Mouse (Mus musculus) embryonic fibroblast, embryonic 13.5 days (primary cell): ENCODE data around the gene Slc8a1. TPM values are rescaled to one million over a fixed set of nuclear protein-coding genes. Genes with fewer than 3 reads are reported as not detected.

Source experiments
- H3K27ac ChIP-seq: 2 replicates; pipeline ENCODE4 v1.5.1; 2012; ENCODE audit warnings: low read length, control low read depth, inconsistent platforms; ENCODE audit not compliant: insufficient read depth
- H3K4me1 ChIP-seq: 2 replicates; pipeline ENCODE4 v1.6.1; 2011; ENCODE audit warnings: low read length; ENCODE audit not compliant: control insufficient read depth, insufficient read depth
- H3K4me3 ChIP-seq: 2 replicates; pipeline ENCODE4 v1.5.1; 2011; ENCODE audit warnings: mild to moderate bottlenecking, control low read depth, low read length; ENCODE audit not compliant: insufficient read depth
- CTCF ChIP-seq: IDR thresholded peaks from 2 replicates; pipeline ENCODE4 v1.5.1; 2011; ENCODE audit warnings: mild to moderate bottlenecking, control low read depth, low read length, moderate library complexity, borderline replicate concordance; ENCODE audit not compliant: insufficient read depth
- POLR2A ChIP-seq: IDR thresholded peaks from 2 replicates; pipeline ENCODE4 v1.6.1; 2011; ENCODE audit warnings: low read depth, mild to moderate bottlenecking, control low read depth, low read length, moderate library complexity
- polyA plus RNA-seq: library from polyadenylated mRNA; stranded (reverse); fragments of >200 nt; gene quantifications from 2 replicates; pipeline ENCODE4 v1.2.4, GENCODE M21; 2011; ENCODE audit warnings: low read depth; ENCODE audit not compliant: missing spikeins, insufficient read length

The Slc8a1 gene
- polyA plus RNA-seq, 1 experiment, result 22.9 TPM

DNA sequence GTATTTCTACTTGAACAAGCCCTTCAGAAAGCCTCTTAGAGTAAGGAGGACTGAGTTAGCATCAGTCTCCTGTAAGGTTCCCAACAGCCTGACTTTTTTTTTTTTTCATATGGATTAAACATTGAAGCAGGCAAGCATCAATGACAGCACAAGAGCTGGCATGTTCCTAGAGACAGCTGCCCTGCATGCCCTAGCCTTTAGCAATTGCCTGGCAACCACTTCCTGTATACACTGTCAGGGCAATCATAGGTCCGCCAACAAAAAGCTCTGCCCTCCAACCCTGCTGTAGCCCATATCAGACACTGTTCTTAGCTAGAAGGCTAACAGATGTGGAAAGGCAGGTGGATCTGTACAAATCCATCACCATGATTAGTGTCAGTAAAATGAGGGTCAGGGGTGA is 85.2 kb downstream of the Slc8a1 start:
- no peak overlapping the region for H3K27ac ChIP-seq
- H3K4me3 ChIP-seq, result no peak overlapping the region
- no peaks in the 10 kb centered on the region for H3K4me1 ChIP-seq
- TF ChIP-seq POLR2A (no peak), CTCF (no peak)

DNA sequence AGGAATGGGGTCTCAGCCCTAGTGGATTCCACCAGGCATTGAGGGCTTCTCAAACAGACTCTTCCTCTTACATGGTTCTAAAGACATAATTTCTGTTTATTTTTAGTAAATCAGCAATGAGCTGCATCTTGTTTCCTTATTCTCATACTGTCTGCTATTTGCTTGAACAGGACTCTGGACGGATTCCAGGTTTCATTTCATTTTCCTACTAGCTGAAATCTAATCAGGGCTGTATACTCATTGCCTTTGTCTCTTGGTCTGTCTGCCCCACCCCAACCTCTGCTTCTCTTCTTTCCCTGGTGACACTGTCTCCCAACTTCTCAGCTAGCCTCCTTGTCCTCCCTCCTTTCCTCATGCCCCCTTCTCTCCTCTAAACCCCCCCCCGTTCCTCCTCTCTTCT is 101.4 kb downstream of the Slc8a1 start:
- H3K27ac ChIP-seq, result no peak overlapping the region
- H3K4me1 ChIP-seq, result no peaks in the 10 kb centered on the region
- TF ChIP-seq CTCF (no peak), POLR2A (no peak)
- H3K4me3 ChIP-seq, result no peak overlapping the region

GRCm38 (mm10) chr17:81630471-81630870 is 107.7 kb downstream of the Slc8a1 start:
- Histone ChIP-seq H3K4me1 (no peaks in the 10 kb centered on the region), H3K4me3 (no peak overlapping the region), H3K27ac (no peak overlapping the region)
- TF ChIP-seq POLR2A (no peak), CTCF (no peak)

- TF ChIP-seq CTCF, result no peak
- TF ChIP-seq POLR2A, result no peak
- no peak overlapping the region for H3K4me3 ChIP-seq
- H3K27ac ChIP-seq, result no peak overlapping the region
- peaks cover 3% of the 10 kb centered on the region; the same call in 1 of the 2 replicates for H3K4me1 ChIP-seq
Measured at GRCm38 (mm10) chr17:81621188-81621644, 117.0 kb downstream of the Slc8a1 start.

GRCm38 (mm10) chr17:81618461-81618860 is 119.7 kb downstream of the Slc8a1 start:
- no peak for TF ChIP-seq POLR2A
- Histone ChIP-seq H3K4me1 (peaks cover 3% of the 10 kb centered on the region; the same call in 1 of the 2 replicates), H3K4me3 (no peak overlapping the region), H3K27ac (no peak overlapping the region)

GRCm38 (mm10) chr17:81616326-81616725 is 121.9 kb downstream of the Slc8a1 start:
- Histone ChIP-seq H3K4me1 (peaks cover 3% of the 10 kb centered on the region; the same call in 1 of the 2 replicates), H3K27ac (no peak overlapping the region), H3K4me3 (no peak overlapping the region)
- TF ChIP-seq POLR2A, result no peak
- no peak for TF ChIP-seq CTCF

- Histone ChIP-seq H3K27ac (no peak overlapping the region), H3K4me1 (peaks cover 3% of the 10 kb centered on the region; the same call in 1 of the 2 replicates), H3K4me3 (no peak overlapping the region)
- no peak for TF ChIP-seq POLR2A
Measured at GRCm38 (mm10) chr17:81615391-81615790, 122.8 kb downstream of the Slc8a1 start.

DNA sequence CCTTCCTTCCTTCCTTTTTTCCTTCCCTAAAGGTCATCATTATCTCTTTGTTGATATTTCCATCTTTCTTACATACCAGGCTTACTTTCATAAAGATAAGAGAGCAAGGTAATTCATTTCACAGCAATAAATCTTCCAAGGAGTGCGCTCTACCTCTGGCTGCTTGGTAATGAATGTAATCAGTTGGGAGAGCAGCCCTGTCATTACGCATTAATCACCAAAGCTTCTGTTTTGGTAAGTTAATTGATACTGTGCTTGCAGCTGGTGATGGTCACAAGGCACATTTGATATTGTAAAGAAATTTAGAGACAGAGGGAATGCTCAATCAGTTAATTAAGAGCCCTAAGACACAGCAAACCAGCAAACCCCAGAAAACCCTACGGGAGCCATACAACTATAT is 130.7 kb downstream of the Slc8a1 start:
- peaks cover 9% of the 10 kb centered on the region for H3K4me1 ChIP-seq
- H3K27ac ChIP-seq, result no peak overlapping the region
- H3K4me3 ChIP-seq, result no peak overlapping the region
- TF ChIP-seq POLR2A (no peak), CTCF (no peak)

GRCm38 (mm10) chr17:81606084-81606483 is 132.1 kb downstream of the Slc8a1 start:
- Histone ChIP-seq H3K4me1 (peaks cover 9% of the 10 kb centered on the region), H3K27ac (no peak overlapping the region), H3K4me3 (no peak overlapping the region)
- TF ChIP-seq CTCF (no peak), POLR2A (no peak)

GRCm38 (mm10) chr17:81605219-81605660 is 132.9 kb downstream of the Slc8a1 start:
- TF ChIP-seq POLR2A, result no peak
- no peak for TF ChIP-seq CTCF
- Histone ChIP-seq H3K4me1 (peaks cover 9% of the 10 kb centered on the region), H3K4me3 (no peak overlapping the region), H3K27ac (peak overlapping the region; percentile 93)

GRCm38 (mm10) chr17:81599072-81599471 is 139.1 kb downstream of the Slc8a1 start:
- TF ChIP-seq POLR2A, result no peak
- TF ChIP-seq CTCF, result no peak
- Histone ChIP-seq H3K4me1 (no peaks in the 10 kb centered on the region), H3K27ac (no peak overlapping the region), H3K4me3 (no peak overlapping the region)
